Mouse (Mus musculus): ENCODE measurements around the gene Zfp385c. TPM values are rescaled to one million over a fixed set of nuclear protein-coding genes. Genes with fewer than 3 reads are reported as not detected.

The Zfp385c gene
- total and polyA plus RNA-seq, 3 experiments = 0.12 to 0.15 TPM; not detected in 1

DNA sequence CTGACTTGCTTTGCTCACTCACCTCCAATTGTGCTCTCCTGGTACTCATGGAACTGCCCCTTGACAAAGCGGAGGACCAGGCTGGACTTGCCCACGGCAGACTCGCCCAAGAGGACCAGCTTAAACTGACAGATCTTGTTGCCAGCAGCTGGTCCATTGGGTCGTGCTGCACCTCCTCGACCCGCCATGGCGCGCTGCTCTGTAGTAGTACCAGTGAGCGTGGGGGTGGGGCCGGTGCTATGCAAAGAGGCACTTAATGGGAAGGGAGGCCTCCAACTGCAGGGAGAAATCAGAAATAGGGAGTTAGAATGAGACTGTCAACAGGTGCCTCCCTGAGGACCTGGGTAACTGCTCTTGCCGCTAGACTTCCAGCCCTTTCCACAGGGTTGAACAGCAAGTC lies 27.6 kb upstream of the Zfp385c start:
- H3K27ac ChIP-seq (ENCODE audit: control insufficient read depth, low read depth, low read length) = no peak overlapping the region
- peaks cover 19 to 43% of the 10 kb centered on the region in 2 experiments for H3K36me3 ChIP-seq (ENCODE audit: control insufficient read depth in 1 of 2, insufficient read depth in 2 of 2, low read length in 2 of 2)
- no peak for TF ChIP-seq ZMIZ1 (IDR thresholded peaks at IDR 0.05; ENCODE audit: low read depth, low read length)
- TF ChIP-seq GABPA (IDR thresholded peaks at IDR 0.05; ENCODE audit: low read depth, low read length) = no peak
- no peak for TF ChIP-seq POLR2AphosphoS5 (IDR thresholded peaks at IDR 0.05; ENCODE audit: borderline replicate concordance, low read depth, low read length)
- no peak for TF ChIP-seq ETS1 (IDR thresholded peaks at IDR 0.05; ENCODE audit: low read depth, low read length)
- no peak for TF ChIP-seq TAL1 (IDR thresholded peaks at IDR 0.05; ENCODE audit: low read length)
- TF ChIP-seq ELF1 (IDR thresholded peaks at IDR 0.05; ENCODE audit: low read depth, low read length) = no peak
- no peak for TF ChIP-seq EP300 (IDR thresholded peaks at IDR 0.05; ENCODE audit: low read depth in 1 of 2, low read length in 2 of 2)
- no peak for TF ChIP-seq SMC3 (IDR thresholded peaks at IDR 0.05; ENCODE audit: low read depth, low read length)
- TF ChIP-seq MYC (IDR thresholded peaks at IDR 0.05; ENCODE audit: low read depth, low read length) = no peak
- TF ChIP-seq RCOR1 (IDR thresholded peaks at IDR 0.05; ENCODE audit: low read depth, low read length) = no peak
- TF ChIP-seq ZNF384 (IDR thresholded peaks at IDR 0.05; ENCODE audit: low read depth, low read length) = no peak
- no peak for TF ChIP-seq TBP (IDR thresholded peaks at IDR 0.05; ENCODE audit: low read depth, low read length)
- no peak for TF ChIP-seq BHLHE40 (IDR thresholded peaks at IDR 0.05; ENCODE audit: borderline replicate concordance, low read depth, low read length)
- TF ChIP-seq SIN3A (IDR thresholded peaks at IDR 0.05; ENCODE audit: low read length) = no peak
- no peak for TF ChIP-seq TCF12 (IDR thresholded peaks at IDR 0.05; ENCODE audit: low read depth, low read length)
- no peak for DNase-seq (ENCODE audit: low read depth, low spot score)
- H3K27me3 ChIP-seq (ENCODE audit: control insufficient read depth in 1 of 2, insufficient read depth in 2 of 2, low read length in 2 of 2) = no peaks in the 10 kb centered on the region
- H3K79me2 ChIP-seq (ENCODE audit: control insufficient read depth, insufficient read depth, low read length, poor library complexity) = peaks cover 43% of the 10 kb centered on the region
- H3K4me1 ChIP-seq (ENCODE audit: control insufficient read depth in 1 of 2, insufficient read depth in 2 of 2, low read length in 2 of 2) = peaks cover 29 to 39% of the 10 kb centered on the region in 2 experiments
- no peak overlapping the region for H3K4me3 ChIP-seq (ENCODE audit: control insufficient read depth in 1 of 2, insufficient read depth in 1 of 2, low read depth in 2 of 2, low read length in 2 of 2)
- H3K9ac ChIP-seq (ENCODE audit: control insufficient read depth, low read depth, low read length, poor library complexity, severe bottlenecking) = no peak overlapping the region
- H3K9me3 ChIP-seq (replicated peaks; ENCODE audit: insufficient read depth, low read length) = no peaks in the 10 kb centered on the region

- DNase-seq (ENCODE audit: low read depth, low spot score) = no peak
- Histone ChIP-seq H3K4me3 (ENCODE audit: control insufficient read depth in 1 of 2, insufficient read depth in 1 of 2, low read depth in 2 of 2, low read length in 2 of 2) (no peak overlapping the region), H3K9ac (ENCODE audit: control insufficient read depth, low read depth, low read length, poor library complexity, severe bottlenecking) (no peak overlapping the region), H3K9me3 (replicated peaks; ENCODE audit: insufficient read depth, low read length) (no peaks in the 10 kb centered on the region), H3K36me3 (ENCODE audit: control insufficient read depth in 1 of 2, insufficient read depth in 2 of 2, low read length in 2 of 2) (peaks cover 17 to 42% of the 10 kb centered on the region in 2 experiments), H3K27ac (ENCODE audit: control insufficient read depth, low read depth, low read length) (no peak overlapping the region), H3K27me3 (ENCODE audit: control insufficient read depth in 1 of 2, insufficient read depth in 2 of 2, low read length in 2 of 2) (no peaks in the 10 kb centered on the region), H3K79me2 (ENCODE audit: control insufficient read depth, insufficient read depth, low read length, poor library complexity) (peaks cover 38% of the 10 kb centered on the region), H3K4me1 (ENCODE audit: control insufficient read depth in 1 of 2, insufficient read depth in 2 of 2, low read length in 2 of 2) (peaks cover 24 to 35% of the 10 kb centered on the region in 2 experiments)
- TF ChIP-seq MAX (IDR thresholded peaks at IDR 0.05; ENCODE audit: low read length) (no peak), ETS1 (IDR thresholded peaks at IDR 0.05; ENCODE audit: low read depth, low read length) (no peak), MYB (IDR thresholded peaks at IDR 0.05; ENCODE audit: low read depth, low read length) (no peak), CTCF (IDR thresholded peaks at IDR 0.05 in 2 of 3, conservative IDR thresholded peaks at IDR 0.05 in 1 of 3; ENCODE audit: control insufficient read depth in 1 of 3, insufficient read depth in 1 of 3, low read depth in 2 of 3, low read length in 3 of 3, poor library complexity in 1 of 3, severe bottlenecking in 1 of 3) (no peak), NELFE (IDR thresholded peaks at IDR 0.05; ENCODE audit: low read depth, low read length) (no peak), TCF12 (IDR thresholded peaks at IDR 0.05; ENCODE audit: low read depth, low read length) (no peak), SIN3A (IDR thresholded peaks at IDR 0.05; ENCODE audit: low read length) (no peak), CHD1 (IDR thresholded peaks at IDR 0.05; ENCODE audit: low read depth, low read length) (no peak), SMC3 (IDR thresholded peaks at IDR 0.05; ENCODE audit: low read depth, low read length) (no peak), USF2 (IDR thresholded peaks at IDR 0.05; ENCODE audit: borderline replicate concordance in 1 of 2, insufficient read depth in 1 of 2, low read depth in 1 of 2, low read length in 2 of 2) (no peak), RCOR1 (IDR thresholded peaks at IDR 0.05; ENCODE audit: low read depth, low read length) (no peak), POLR2AphosphoS2 (IDR thresholded peaks at IDR 0.05; ENCODE audit: low read length) (no peak), MXI1 (IDR thresholded peaks at IDR 0.05; ENCODE audit: low read depth, low read length) (no peak), POLR2A (IDR thresholded peaks at IDR 0.05; ENCODE audit: control insufficient read depth in 1 of 2, insufficient read depth in 1 of 2, low read depth in 1 of 2, low read length in 2 of 2, poor library complexity in 1 of 2) (no peak), NRF1 (IDR thresholded peaks at IDR 0.05; ENCODE audit: insufficient read depth, low read depth, low read length, poor library complexity, severe bottlenecking) (no peak), ZMIZ1 (IDR thresholded peaks at IDR 0.05; ENCODE audit: low read depth, low read length) (no peak)
Measured at GRCm38 (mm10) chr11:100719312-100719711, 27.1 kb upstream of the Zfp385c start.

All from MEL (cell line).